Mouse (Mus musculus): ENCODE measurements at regions not wholly inside any gene's neighbourhood (a gene's known extent, or its start where the extent isn't known, plus 50 kb on each side); places are given as distances from the start of the nearest gene placed in this dataset.

- TF ChIP-seq CTCF (IDR thresholded peaks at IDR 0.05; ENCODE audit: low read depth) (peak; percentile 50), EP300 (IDR thresholded peaks at IDR 0.05; ENCODE audit: low read depth) (no peak)
These were observed 870.9 kb upstream of the Celf2 start for GRCm38 (mm10) chr2:8380246-8380645.
